Mouse (Mus musculus): ENCODE measurements around the gene Gfra1. TPM values are rescaled to one million over a fixed set of nuclear protein-coding genes. Genes with fewer than 3 reads are reported as not detected.

Gene Gfra1
- total RNA-seq (2014; rRNA removed) = 28.5 and 48.9 TPM in 2 replicates
- polyA plus RNA-seq (2015; fragmentation: Nextera tagmentation; extraction: Ambion mirVana) = 16.1 and 23.5 TPM in 2 replicates

DNA sequence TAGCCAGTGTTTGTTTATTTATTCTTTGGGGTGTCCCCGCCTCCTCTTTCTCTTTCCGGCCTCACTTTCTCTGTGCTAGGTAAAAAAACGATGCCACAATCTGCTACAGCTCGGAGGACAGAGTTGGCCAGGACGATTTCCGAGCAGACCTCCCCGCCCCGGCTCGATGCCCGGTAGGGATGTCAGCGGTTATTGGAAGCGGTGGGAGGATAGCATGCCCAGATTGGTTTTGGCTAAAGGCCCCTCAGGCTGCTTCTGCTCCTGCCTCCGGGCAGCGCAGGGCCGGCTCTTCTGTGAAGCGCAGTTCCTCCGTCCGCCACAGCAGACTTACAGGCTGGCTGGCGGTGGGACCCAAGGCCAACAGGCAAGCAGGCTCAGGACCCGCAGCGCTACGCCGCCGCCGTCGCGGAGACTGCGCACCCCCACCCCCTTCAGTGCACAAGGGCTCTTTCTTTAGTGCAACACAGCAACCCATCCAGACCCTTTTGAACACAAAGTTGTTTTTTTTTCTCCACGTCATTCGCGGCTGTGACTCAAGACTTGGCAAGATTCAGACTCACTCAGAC lies at the start of gene Gfra1:
TSS of gene Gfra1 (minus strand) at position 414 of the 566 bp plus-strand sequence.
- 3% methylated on average over 31 of the region's 31 CpGs for WGBS
- H3K4me1 ChIP-seq (ENCODE audit: insufficient read depth) = 0 out of 2 replicates have a peak, but pooled peaks cover 9% of the 10 kb centered on the region

DNA sequence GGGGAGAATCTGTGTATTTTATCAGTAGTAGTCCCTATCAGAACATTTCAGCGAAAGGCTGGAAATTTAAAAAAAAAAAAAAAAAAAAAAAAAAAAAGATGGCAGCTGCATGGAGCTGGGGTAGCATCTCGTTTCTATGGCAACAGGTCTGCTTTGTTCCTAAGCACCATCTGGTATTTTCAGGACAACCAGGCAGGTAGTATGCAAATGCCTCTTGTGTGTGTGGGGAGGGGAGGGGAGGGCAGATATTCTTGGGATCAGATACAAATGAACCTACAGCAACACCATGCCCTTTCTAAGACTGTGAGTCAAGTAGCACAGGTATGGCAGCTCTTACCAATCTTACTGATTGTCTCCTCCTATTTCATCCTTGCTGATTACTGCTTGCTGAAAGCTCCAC lies 44.3 kb upstream of the Gfra1 start:
- WGBS = 56% methylated on average over 2 of the region's 2 CpGs
- H3K27ac ChIP-seq (ENCODE audit: low read depth, low read length) = no peak overlapping the region
- no peaks in the 10 kb centered on the region for H3K27me3 ChIP-seq (ENCODE audit: insufficient read depth, low read length)
- H3K4me3 ChIP-seq (ENCODE audit: low read depth, low read length) = no peak overlapping the region
- H3K4me1 ChIP-seq (ENCODE audit: insufficient read depth) = peaks cover 11% of the 10 kb centered on the region
- ATAC-seq = peak; percentile 59
- no peak overlapping the region for H3K4me2 ChIP-seq (ENCODE audit: low read depth)
- H3K9ac ChIP-seq = no peak overlapping the region
- H3K36me3 ChIP-seq (ENCODE audit: insufficient read depth) = no peaks in the 10 kb centered on the region
- DNase-seq = peak; percentile 57
- H3K9me3 ChIP-seq (ENCODE audit: low read length) = no peaks in the 10 kb centered on the region
- no peak for TF ChIP-seq CTCF (IDR thresholded peaks at IDR 0.05; ENCODE audit: low read depth)

More for the DNA sequence above, at the start of gene Gfra1:
- Histone ChIP-seq H3K9ac (peak within 1 kb of the TSS; percentile 57), H3K4me3 (ENCODE audit: low read depth, low read length) (peak within 1 kb of the TSS; percentile 51), H3K36me3 (ENCODE audit: insufficient read depth) (no peaks in the 10 kb centered on the region), H3K9me3 (ENCODE audit: low read length) (no peaks in the 10 kb centered on the region), H3K4me2 (ENCODE audit: low read depth) (peak within 1 kb of the TSS; percentile 94), H3K27me3 (ENCODE audit: insufficient read depth, low read length) (peaks cover 13% of the 10 kb centered on the region), H3K27ac (ENCODE audit: low read depth, low read length) (peak within 1 kb of the TSS; percentile 54)
- DNase-seq = peak; percentile 72
- TF ChIP-seq CTCF (IDR thresholded peaks at IDR 0.05; ENCODE audit: low read depth) = peak; percentile 51
- ATAC-seq = peak; percentile 71

DNA sequence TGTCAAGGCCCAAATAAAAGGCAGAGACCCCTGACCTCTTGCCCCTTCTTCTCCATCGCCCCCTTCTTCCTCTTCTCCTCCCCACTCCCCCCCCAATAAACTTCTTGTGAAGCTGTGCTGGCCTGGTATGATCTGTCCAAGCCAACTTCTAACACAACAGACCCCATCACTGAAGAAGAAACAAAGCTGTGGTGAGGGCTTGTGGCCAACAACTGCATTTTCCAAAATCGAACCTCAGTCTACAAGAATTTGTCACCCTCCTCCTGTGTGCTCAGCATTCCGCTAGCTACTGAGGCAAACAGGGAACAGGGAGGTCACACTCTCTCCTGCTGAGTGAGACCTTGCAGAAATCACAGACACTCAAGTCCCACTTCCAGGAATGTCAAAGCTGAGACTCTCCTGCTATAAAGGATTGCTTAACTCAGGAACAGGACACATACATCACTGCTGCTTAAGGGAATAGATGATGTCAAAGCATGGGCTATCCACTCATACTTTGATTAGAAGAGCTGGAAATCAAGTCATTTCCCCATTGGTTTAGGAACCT lies 43.8 kb upstream of the Gfra1 start:
- ATAC-seq = no peak
- H3K36me3 ChIP-seq (ENCODE audit: insufficient read depth) = no peaks in the 10 kb centered on the region
- H3K27ac ChIP-seq (ENCODE audit: low read depth, low read length) = no peak overlapping the region
- peaks cover 11% of the 10 kb centered on the region for H3K4me1 ChIP-seq (ENCODE audit: insufficient read depth)
- no peak overlapping the region for H3K9ac ChIP-seq
- no peaks in the 10 kb centered on the region for H3K27me3 ChIP-seq (ENCODE audit: insufficient read depth, low read length)
- DNase-seq = peak; percentile 13
- no peak overlapping the region for H3K4me3 ChIP-seq (ENCODE audit: low read depth, low read length)
- H3K9me3 ChIP-seq (ENCODE audit: low read length) = no peaks in the 10 kb centered on the region
- H3K4me2 ChIP-seq (ENCODE audit: low read depth) = no peak overlapping the region
- TF ChIP-seq CTCF (IDR thresholded peaks at IDR 0.05; ENCODE audit: low read depth) = no peak
- WGBS = 72% methylated on average over 3 of the region's 3 CpGs

DNA sequence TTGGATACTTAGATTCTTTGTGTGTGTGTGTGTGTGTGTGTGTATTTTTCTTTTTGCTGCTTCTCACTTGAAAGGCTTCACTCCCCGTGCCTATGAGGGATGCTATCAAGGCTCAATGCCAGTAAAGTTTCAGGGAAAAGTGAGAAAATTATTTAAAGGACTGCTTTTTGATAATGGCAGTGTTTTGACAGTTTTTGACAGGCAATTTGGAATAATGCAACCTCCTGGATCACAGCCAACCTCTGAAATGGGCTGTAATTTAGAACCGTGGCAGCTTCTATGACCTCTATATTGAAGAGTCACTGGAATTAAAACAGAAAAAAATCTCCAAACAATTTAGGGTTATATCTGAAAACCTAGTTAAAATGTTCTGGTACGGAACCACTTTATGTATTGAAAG lies 41.4 kb upstream of the Gfra1 start:
- peaks cover 8% of the 10 kb centered on the region; the same call in 1 of the 2 replicates for H3K4me1 ChIP-seq (ENCODE audit: insufficient read depth)
- no peak overlapping the region for H3K4me3 ChIP-seq (ENCODE audit: low read depth, low read length)
- H3K36me3 ChIP-seq (ENCODE audit: insufficient read depth) = no peaks in the 10 kb centered on the region
- H3K4me2 ChIP-seq (ENCODE audit: low read depth) = no peak overlapping the region
- 27% methylated on average over 3 of the region's 3 CpGs for WGBS
- TF ChIP-seq CTCF (IDR thresholded peaks at IDR 0.05; ENCODE audit: low read depth) = no peak
- no peaks in the 10 kb centered on the region for H3K9me3 ChIP-seq (ENCODE audit: low read length)
- H3K9ac ChIP-seq = no peak overlapping the region
- H3K27ac ChIP-seq (ENCODE audit: low read depth, low read length) = no peak overlapping the region
- no peak for ATAC-seq
- peak; percentile 19 for DNase-seq
- H3K27me3 ChIP-seq (ENCODE audit: insufficient read depth, low read length) = no peaks in the 10 kb centered on the region

DNA sequence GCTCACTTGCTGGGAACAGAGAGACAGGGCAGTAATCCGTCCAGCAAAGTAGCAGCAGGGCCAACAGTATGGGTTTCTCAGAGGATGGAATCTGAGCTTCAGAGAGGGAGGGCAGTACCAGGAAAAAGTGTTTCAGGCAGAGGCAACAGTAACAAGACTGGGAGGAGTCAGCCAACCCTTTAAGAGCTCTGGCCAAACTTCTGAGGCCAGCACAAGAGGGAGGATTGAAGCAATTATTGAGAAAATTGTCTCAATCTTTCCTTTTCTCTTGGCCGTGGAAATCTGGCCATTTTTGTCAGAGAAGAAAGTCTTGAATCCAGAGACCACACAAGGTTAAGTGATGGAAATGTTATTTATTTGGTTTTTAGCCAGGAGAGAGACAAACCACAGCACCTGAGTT lies 31.0 kb upstream of the Gfra1 start:
- Histone ChIP-seq H3K36me3 (ENCODE audit: insufficient read depth) (no peaks in the 10 kb centered on the region), H3K4me2 (ENCODE audit: low read depth) (no peak overlapping the region), H3K27ac (ENCODE audit: low read depth, low read length) (no peak overlapping the region), H3K4me3 (ENCODE audit: low read depth, low read length) (no peak overlapping the region), H3K27me3 (ENCODE audit: insufficient read depth, low read length) (no peaks in the 10 kb centered on the region), H3K9ac (no peak overlapping the region), H3K9me3 (ENCODE audit: low read length) (peaks cover 5% of the 10 kb centered on the region; the same call in 1 of the 2 replicates), H3K4me1 (ENCODE audit: insufficient read depth) (no peaks in the 10 kb centered on the region)
- ATAC-seq (no peak), DNase-seq (no peak)
- TF ChIP-seq CTCF (IDR thresholded peaks at IDR 0.05; ENCODE audit: low read depth) = no peak
- WGBS = 39% methylated on average over 2 of the region's 2 CpGs

DNA sequence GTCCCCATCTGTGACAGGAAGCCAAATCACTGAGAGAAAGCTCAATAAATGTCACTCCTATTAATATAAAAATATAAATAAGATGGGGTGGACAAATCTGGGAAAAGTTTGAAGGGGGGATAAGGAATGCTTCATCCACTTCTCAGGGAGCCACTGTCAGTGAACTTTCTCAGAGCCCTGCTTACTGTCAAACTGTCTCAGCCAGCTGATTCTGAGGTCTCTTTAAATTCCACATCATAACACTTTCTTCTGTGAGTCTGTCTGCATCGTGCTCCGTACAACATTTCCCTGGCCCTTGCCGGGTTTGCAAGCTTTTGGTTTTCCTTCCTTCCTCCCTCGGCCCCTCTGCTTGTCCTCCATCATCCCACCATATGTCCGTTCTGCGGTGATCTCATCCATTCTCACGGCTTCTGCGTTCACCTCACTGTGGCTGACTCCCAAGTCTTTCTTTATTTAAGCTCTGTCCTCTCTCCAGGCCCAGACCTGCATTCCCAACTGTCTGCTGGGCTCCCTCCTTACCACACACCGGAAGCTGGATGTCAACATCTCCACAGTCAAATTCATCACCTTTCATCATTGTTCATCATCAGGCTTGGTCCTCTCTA lies 26.8 kb upstream of the Gfra1 start:
- no peak overlapping the region for H3K4me2 ChIP-seq (ENCODE audit: low read depth)
- no peak overlapping the region for H3K27ac ChIP-seq (ENCODE audit: low read depth, low read length)
- ATAC-seq = no peak
- 82% methylated on average over 9 of the region's 9 CpGs for WGBS
- H3K9me3 ChIP-seq (ENCODE audit: low read length) = no peaks in the 10 kb centered on the region
- no peaks in the 10 kb centered on the region for H3K27me3 ChIP-seq (ENCODE audit: insufficient read depth, low read length)
- no peak for TF ChIP-seq CTCF (IDR thresholded peaks at IDR 0.05; ENCODE audit: low read depth)
- no peak overlapping the region for H3K9ac ChIP-seq
- no peak for DNase-seq
- H3K36me3 ChIP-seq (ENCODE audit: insufficient read depth) = no peaks in the 10 kb centered on the region
- H3K4me3 ChIP-seq (ENCODE audit: low read depth, low read length) = no peak overlapping the region
- H3K4me1 ChIP-seq (ENCODE audit: insufficient read depth) = no peaks in the 10 kb centered on the region

DNA sequence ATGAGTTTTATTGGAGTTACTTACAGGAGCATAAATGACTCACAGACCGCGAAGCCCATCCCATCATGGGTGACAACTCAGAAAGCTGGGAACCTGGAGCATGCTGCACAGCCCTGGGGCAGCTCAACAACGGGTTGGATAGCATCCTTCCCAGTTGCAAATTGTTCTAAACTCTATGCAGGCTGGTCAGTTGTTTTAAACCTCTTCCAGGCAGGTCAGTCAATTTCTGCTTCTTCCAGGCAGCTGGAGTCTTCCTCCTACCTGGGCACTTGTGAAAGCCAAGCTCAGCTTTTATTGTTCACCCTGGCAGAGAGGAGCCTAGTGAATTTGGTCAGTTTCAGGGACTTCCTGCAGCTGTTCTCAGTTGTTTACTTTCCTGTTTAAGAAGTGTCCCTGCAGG lies 18.5 kb upstream of the Gfra1 start:
- no peak for TF ChIP-seq CTCF (IDR thresholded peaks at IDR 0.05; ENCODE audit: low read depth)
- Histone ChIP-seq H3K36me3 (ENCODE audit: insufficient read depth) (no peaks in the 10 kb centered on the region), H3K9me3 (ENCODE audit: low read length) (no peaks in the 10 kb centered on the region), H3K9ac (no peak overlapping the region), H3K27ac (ENCODE audit: low read depth, low read length) (no peak overlapping the region), H3K27me3 (ENCODE audit: insufficient read depth, low read length) (no peaks in the 10 kb centered on the region), H3K4me2 (ENCODE audit: low read depth) (no peak overlapping the region), H3K4me1 (ENCODE audit: insufficient read depth) (no peaks in the 10 kb centered on the region), H3K4me3 (ENCODE audit: low read depth, low read length) (no peak overlapping the region)
- ATAC-seq = no peak
- no peak for DNase-seq
- WGBS = 94% methylated on average over 3 of the region's 3 CpGs
